Mouse (Mus musculus): Measurements from ENCODE around the gene Ccr1l1. TPM values are rescaled to one million over a fixed set of nuclear protein-coding genes. Genes with fewer than 3 reads are reported as not detected.
"Not testable (repeated sequence)": the region's sequence is repeated elsewhere in the genome, so short reads cannot be mapped to it uniquely, and the experiment has no call there.

Ccr1l1 gene
- total RNA-seq (2021): not detected
- long read RNA-seq, experiment 1: 0 reads
- long read RNA-seq, experiment 2: 0 reads

- no peak for DNase-seq
These were observed at the start of gene Ccr1l1 for GRCm38 (mm10) chr9:123978308-123978707. Gene Ccr1l1 (minus strand): TSS chr9:123978408.

- no peak for DNase-seq
These were observed 43.5 kb upstream of the Ccr1l1 start, which contains the start of gene Ccr3 for GRCm38 (mm10) chr9:124021672-124022071. Gene Ccr3 (plus strand): TSS chr9:124021972.

DNA sequence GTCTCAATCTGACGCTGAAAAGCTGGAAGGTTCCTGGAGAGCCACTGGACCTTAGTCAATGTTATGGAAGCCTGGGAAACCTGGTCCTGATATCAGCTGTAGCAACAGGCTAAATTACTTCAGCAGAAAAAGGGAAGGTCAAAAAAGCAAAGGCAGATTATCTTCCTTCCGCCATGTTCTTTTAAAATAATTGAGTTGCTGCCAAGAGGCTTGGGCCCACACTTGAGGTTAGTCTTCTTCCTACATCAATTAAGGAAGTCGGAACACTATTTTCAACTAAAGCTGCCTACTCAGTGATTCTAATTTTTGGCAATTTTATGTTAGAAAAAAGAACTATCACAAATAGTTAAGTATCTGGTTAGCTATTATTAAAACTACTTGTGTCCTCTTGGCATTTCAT lies 41.7 kb upstream of the Ccr1l1 start:
- DNase-seq: no peak

GRCm38 (mm10) chr9:124016048-124016447 lies 37.8 kb upstream of the Ccr1l1 start:
- no peak for DNase-seq

DNA sequence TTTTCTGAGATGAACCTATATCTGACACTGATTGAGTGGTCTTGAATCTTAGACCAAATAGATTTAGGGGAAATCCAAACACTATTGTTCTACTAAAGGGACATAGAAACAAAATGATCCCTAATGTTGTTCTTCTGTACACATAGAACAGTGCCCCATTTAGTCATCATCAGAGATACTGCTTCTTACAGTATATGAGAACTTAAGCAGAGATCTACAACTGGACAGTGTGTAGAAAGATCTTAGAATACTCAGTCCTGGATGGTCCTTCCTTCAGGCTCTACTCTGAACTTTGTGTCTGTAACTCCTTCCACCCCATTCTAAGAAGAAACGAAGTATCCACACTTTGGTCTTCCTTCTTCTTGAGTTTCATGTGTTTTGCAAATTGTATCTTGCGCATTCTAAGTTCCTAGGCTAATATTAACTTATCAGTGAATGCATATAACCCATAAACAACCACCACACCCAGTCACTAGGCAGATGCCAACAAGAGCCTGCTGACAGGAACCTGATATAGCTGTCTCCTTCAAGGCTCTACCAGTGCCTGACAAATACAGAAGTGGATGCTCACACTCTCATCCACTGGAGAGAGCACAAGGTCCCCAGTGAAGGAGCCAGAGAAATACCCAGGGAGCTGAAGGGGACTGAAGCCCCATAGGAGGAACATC lies 36.9 kb upstream of the Ccr1l1 start:
- no peak for DNase-seq

GRCm38 (mm10) chr9:124013270-124013669 lies 35.1 kb upstream of the Ccr1l1 start:
- DNase-seq: no peak

DNA sequence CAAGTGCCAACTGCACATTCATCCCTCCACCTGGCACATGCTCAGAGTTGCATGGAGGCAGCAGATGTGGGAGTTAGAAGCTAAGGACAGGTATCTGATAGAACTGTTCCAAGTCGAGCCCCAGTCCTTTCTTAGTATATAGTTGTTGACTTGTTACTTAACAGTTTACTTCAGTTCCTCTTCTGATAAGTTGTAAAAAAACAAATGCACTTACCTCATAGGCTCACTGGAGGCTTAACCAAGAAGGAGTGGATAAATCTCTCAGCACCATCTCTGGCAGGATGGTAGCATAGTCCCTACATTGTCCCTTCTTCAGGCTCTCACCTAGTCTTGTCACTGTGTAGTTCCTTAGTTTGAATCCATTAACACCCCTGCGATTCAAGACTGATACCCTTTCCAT lies 34.5 kb upstream of the Ccr1l1 start:
- DNase-seq: no peak

GRCm38 (mm10) chr9:123999784-124000183 lies 21.6 kb upstream of the Ccr1l1 start:
- DNase-seq: no peak

GRCm38 (mm10) chr9:123997719-123998118 lies 19.5 kb upstream of the Ccr1l1 start:
- no peak for DNase-seq

DNA sequence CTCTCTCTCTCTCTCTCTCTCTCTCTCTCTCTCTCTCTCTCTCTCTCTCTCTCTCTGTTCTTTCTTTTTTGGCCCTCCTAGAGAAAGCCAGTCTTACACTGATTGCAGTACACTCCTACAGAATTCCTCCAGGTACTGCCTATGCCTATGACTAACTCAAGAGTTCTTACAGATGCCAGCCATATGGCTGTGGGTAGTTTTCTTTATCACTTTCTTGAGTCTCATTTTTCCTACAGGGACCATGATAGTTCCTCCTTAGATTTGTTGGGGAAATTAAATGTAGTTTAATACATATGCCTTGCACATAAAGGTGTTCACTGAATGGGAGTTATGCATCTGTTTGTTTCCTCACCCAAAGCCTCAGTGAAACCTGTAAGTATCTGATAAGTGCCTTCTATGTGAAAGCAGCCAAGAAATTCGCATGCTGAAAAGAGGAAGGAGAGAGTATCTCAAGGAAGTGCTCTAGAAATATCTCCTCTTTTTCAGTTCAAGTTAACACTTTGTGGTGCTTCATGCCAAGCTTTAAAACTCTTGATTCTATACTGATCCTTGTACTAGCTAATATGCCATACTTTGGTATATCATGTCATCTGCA lies 13.2 kb upstream of the Ccr1l1 start:
- no peak for DNase-seq

- DNase-seq: no peak
These were observed 11.5 kb upstream of the Ccr1l1 start for GRCm38 (mm10) chr9:123989671-123990070.

DNA sequence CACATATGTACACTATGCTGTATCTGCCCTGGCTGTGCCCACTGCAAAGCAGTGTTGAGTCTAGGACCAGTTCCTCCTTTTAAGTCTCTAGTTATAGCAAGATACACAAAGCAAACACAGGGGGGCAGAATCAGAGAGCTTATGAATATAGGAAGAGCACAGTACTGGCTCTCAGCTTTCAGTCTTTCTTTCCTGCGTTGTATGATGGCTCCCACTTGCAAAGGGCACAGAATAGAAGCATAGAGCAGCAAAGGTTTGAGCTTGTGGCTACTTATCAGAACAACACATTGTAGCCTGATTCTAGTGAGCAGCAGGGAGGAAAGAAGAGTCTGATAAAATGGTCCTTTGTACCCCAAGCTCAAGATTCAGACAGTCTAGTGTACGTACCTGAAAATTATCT lies 8.0 kb upstream of the Ccr1l1 start:
- DNase-seq: no peak

- DNase-seq: no peak
These were observed 6.7 kb upstream of the Ccr1l1 start for GRCm38 (mm10) chr9:123984943-123985342.

DNA sequence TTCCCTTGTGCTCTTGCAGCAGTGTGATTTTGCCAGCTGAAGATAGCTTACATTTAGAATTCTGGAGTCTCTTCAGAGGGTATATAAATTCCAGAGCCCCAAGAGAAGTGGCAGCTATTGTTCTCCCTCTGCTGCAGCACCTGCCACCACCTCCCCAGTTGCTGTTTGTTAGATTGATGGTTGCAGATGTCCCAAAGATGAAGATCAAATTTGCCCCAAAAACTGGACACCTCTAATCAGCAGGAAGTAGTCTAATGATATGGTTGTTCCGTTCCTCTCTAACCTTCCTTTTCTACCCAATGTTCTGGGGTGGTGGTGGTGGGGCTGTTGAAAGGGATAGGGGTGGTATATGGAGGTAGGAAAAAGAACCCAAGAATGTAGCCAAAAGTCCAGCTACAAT lies 4.5 kb upstream of the Ccr1l1 start:
- no peak for DNase-seq

- no peak for DNase-seq
These were observed 3.7 kb upstream of the Ccr1l1 start for GRCm38 (mm10) chr9:123981909-123982308.

GRCm38 (mm10) chr9:123980858-123981475 lies 2.8 kb upstream of the Ccr1l1 start:
- DNase-seq: not testable (repeated sequence)

DNA sequence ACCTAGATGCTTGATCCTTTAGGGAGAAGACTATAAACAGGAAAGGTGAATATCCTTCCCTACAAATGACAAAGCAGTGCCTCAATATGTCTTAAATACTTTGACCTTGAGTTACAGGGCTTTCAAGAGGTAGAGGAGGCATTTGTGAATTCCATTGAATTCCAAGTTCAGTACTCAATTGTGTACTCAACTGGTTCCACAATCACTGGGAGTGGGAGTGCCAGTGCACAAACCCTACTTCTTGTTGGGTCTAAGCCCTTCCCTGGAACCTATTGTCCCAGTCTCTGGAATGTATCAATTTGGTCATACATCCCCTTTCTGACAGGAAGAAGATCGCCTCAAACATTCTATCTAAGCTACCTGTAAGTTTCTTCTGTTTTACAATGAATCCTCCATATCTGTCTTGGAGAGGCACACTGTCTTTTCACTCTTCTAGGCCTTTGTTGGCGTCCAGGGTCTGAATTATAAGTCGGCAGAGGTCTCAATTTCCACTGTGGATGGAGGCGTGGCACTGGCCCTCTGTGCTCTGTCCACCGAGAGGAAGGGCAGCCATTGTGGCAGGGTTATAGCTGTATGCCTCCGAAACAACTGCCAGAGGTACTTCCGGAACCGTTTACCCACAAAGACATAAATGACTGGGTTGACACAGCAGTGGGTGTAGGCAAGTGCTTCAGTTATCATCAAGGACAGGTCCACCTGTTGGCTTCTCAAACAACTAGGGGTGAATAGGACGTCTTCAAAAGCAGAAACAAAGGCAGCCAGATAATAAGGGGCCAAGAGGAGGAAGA lies 1.1 kb downstream of the Ccr1l1 start:
- DNase-seq: no peak

DNA sequence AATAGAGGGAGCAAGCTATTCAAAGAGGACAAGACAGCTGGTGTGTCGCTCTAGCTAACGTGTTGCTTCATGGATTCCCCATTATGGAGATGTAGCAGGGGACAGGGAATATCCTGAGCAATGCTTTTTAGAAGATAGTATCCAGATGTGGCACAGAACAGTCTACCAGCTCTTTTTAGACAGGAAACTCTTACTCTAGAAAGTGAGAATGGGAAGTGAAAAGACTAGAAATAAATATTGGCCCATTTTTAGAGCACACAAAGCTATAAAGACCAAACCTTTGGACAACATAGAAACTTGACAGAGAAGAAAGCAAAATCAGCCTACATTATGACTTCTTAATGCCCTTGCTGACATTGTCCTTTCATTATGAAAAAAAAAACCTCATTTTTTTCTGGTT lies 2.6 kb downstream of the Ccr1l1 start:
- no peak for DNase-seq

DNA sequence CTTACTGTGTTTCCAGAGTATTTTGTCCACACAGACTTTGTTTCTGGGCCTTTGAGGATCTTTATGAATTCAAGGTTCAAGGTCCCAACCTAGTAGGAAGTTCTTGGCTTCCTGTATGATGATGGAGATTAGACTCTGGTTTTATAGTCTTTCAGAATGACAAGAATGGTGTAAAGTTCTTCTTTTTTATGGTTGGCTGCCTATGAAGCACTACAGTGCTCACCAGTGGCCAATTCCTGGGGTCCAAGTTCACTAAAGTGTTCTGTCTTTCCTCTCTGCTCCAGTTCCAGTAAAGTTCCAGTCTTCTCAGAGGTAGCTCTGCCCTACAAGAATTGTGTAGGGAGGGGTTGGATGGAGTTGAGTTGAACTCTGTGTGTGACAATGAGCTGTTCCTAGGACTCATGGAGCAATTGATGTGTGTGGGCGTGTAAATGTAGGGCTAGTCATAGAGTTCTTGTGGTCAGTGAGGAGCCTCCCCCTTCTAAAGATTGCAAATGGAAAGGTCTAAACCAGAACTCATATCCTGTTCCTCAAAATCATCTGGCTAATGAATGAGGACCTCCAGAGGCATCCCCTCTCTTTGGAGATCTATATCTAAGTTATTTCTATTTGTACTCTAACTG lies 9.8 kb downstream of the Ccr1l1 start, which contains the start of gene Ccr1:
Ccr1 (minus strand) TSS at position 403 of the 623 bp plus-strand sequence.
- DNase-seq: no peak

- DNase-seq: not testable (repeated sequence)
These were observed 11.2 kb downstream of the Ccr1l1 start for GRCm38 (mm10) chr9:123966858-123967495.

DNA sequence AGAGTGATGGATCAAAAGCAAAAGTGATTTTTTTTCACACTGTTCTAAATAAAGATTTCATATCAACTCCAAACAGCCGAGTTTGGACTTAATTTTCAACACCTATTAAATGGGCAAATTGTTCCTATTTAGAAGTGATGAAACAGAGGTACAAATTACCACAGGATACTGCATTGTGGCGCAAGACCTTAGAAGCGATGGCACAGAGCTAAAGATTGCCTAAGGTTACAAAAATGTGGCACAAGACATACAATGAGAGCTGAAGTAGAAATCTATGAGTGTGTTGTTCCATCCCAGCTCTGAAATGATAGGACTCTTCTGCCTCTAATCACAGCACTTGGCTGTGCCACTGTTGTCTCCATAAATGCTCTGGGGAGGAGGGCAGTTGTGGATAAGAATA lies 13.4 kb downstream of the Ccr1l1 start:
- DNase-seq: no peak

GRCm38 (mm10) chr9:123960161-123960560 lies 18.0 kb downstream of the Ccr1l1 start:
- no peak for DNase-seq
